Mouse (Mus musculus) mesoderm, embryonic 11.5 days (tissue): Measurements from ENCODE around the gene 1700016H13Rik.

Experiments
- DNase-seq: peaks from one replicate; pipeline ENCODE4 v3.0.0-alpha.2; 2012; ENCODE audit warnings: low read depth, low spot score

The 1700016H13Rik gene

DNA sequence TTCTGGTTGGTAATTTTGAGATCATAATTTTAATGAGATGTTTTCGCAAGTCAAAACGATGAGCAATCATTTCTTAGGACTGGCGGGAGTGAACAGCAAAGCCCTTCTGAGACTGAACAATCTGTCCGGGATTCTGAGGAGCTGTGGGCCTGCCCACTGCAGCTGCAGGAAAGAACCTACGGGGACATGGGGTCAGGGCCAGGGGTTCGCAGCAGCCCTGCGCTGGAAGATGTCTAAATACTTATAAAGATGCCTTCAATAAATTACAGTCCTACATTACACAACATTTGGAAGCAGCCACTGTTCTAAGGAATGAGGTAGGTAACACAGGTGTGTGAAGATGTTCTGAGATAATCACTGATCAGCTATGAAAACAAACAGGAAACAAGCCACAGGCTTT is 50.1 kb downstream of the 1700016H13Rik start:
- no peak for DNase-seq

DNA sequence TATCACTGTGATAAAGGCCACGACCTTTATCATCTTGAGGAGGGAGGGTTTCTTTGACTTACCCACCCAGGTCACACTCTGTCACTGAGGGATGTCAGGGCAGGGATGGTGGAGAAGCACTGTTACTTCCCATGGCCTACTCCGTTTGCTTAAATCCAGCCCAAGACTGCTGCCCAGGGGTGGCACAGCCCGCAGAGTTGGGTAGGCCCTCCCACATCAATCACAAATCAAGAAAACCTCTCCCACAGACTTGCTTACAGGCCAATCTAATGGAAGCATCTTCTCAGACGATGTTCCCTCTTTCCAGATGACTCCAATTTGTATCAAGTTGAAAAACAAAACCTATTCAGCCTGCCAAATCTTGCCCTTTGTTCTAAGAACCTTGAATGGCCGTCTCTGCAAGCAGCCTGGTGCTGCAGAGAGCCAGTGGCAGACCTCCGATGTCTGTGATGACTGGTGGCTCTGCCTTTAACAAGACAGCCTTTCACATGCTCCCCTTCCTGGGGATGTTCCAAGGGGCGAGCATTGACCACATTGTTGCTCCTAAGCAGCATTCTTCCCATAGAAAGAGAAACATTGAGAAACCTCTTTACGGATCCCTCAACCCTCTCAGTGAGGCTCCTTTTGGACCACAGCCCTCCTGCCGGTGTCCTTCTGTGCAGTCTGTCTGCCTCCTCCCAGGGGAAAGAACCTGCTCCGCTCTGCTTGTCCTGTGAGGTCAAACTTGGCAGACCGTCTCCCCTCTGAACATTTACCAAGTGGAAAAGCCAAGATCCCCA is 52.5 kb downstream of the 1700016H13Rik start:
- DNase-seq: no peak

- DNase-seq: no peak
These were observed 56.9 kb downstream of the 1700016H13Rik start for GRCm38 (mm10) chr5:103598881-103599280.

DNA sequence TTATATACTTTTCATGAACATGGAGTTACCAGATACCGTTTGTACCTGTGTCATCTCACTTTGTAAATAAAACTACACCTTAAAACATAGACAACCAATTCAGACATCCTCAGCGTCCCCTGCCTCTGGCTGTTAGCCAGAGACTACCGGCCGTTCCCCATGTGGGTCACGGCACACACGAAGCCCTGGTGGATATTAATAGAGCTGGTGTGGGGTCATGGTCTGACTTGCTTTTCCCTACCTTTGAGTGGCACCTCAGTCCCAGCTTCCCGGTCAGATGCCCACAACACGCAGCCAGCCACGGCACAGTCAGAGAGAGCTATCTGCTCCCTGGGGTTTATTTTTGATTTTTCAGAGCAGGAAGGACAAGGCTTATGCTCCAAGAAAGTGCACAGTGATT is 57.5 kb downstream of the 1700016H13Rik start:
- DNase-seq: no peak
